Mouse (Mus musculus) stomach, postnatal 0 days (tissue): ENCODE measurements around the gene Arpp21.

Experiments used
- CTCF ChIP-seq: IDR thresholded peaks from 2 replicates; pipeline ENCODE4 v1.5.1; 2016; ENCODE audit warnings: antibody characterized with exemption, low read depth, mild to moderate bottlenecking, moderate library complexity
- EP300 ChIP-seq: optimal IDR thresholded peaks from 2 replicates; pipeline ENCODE3; 2016; ENCODE audit warnings: antibody characterized with exemption

DNA sequence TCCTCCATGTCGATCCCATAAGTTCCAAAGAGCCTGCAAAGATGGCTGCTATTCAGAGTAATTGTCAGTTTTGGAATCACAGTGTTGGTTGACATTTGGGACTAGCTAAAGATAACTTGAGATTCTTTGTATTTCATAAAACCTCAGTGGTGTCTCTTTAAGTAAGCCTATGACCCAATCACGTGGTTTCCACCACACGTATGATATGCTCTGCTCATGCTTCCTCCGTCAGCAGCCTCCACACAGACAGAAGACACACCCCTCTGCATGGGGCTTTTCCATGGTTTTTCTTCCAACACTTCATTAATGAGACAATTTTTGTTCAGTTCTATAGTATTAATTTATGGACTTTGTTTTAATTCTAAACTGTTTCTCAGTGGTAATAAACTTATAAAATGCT, 71.1 kb downstream of the Arpp21 start:
- TF ChIP-seq CTCF (no peak), EP300 (no peak)
